Mouse (Mus musculus) megakaryocyte, embryonic 14.5 days (primary cell): ENCODE measurements at regions not wholly inside any gene's neighbourhood (a gene's known extent, or its start where the extent isn't known, plus 50 kb on each side); places are given as distances from the start of the nearest gene placed in this dataset.

Experiments used
- FLI1 ChIP-seq: IDR thresholded peaks from 2 replicates; pipeline ENCODE4 v1.6.1; 2012; ENCODE audit warnings: low read length, inconsistent platforms, mixed read lengths
- GATA1 ChIP-seq: IDR thresholded peaks from 3 replicates; pipeline ENCODE4 v1.6.1; 2012; ENCODE audit warnings: mixed read lengths, low read length, inconsistent platforms, borderline replicate concordance

GRCm38 (mm10) chr14:114855055-114855740 lies 236.8 kb upstream of the Gpc5 start:
- TF ChIP-seq GATA1 (no peak), FLI1 (no peak)
